Comparison of ENCODE assay signal across 11 mouse cellular contexts in the genomic region with DNA sequence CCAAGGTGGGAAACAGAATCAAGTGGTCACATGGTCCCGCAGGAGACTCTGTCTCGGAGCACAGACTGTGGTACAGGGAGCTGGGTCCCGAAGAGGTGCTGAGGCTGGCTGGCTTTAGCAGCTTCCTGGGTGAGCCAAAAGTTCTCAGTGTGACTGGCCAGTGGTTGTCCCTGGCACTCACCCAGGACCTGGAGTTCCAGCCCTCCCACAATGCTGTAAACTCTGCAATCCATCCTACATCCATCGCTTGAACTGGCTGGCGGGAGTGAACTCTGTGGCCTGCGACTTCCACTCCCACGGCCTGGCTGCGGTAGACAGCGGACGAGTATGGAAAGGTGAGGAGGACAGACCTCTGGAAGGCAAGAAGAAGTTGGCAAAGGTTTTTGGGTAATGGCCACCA. TPM values are rescaled to one million over a fixed set of nuclear protein-coding genes. Genes with fewer than 3 reads are reported as not detected.
DNase-seq lines count a peak whose midpoint lies in the region; ATAC-seq lines count a peak whose summit lies in the region.
"Had no signal": no experiment of that assay in that cellular context is flagged by ENCODE, and none has a peak within 500 bp of the region (broad histone marks: within the 10 kb centered on the region; RNA-seq: fewer than 3 reads in every experiment).

No protein-coding gene starts in this region.

- intact Hi-C loops in gastrocnemius, postnatal 14 days (cut with DNase I; ENCODE audit: low total_unique reads) = no loop called here

- ATAC-seq in forebrain, embryonic 15.5 days (replicated peaks) = no peak
- ATAC-seq in hindbrain, embryonic 11.5 days (ENCODE audit: low FRiP score) = no peak
- ATAC-seq: forebrain, embryonic 16.5 days had no signal

- no peaks in the 10 kb centered on the region for H3K27me3 ChIP-seq in forebrain, embryonic 15.5 days
- no peaks in the 10 kb centered on the region for H3K27me3 ChIP-seq in hindbrain, embryonic 11.5 days (ENCODE audit: control insufficient read depth, insufficient read depth, low read length)
- H3K27me3 ChIP-seq: liver, embryonic 13.5 days; neural tube, embryonic 13.5 days had no signal

- H3K4me1 ChIP-seq in forebrain, embryonic 15.5 days = peaks cover 21% of the 10 kb centered on the region
- H3K4me1 ChIP-seq in hindbrain, embryonic 11.5 days (replicated peaks; ENCODE audit: control insufficient read depth, insufficient read depth, low read length) = 0 out of 2 replicates have a peak, but pooled peaks cover 2% of the 10 kb centered on the region

- DNase-seq in ovary, adult 18-20 months (ENCODE audit: low spot score) = peak; percentile 67
- DNase-seq in ovary, postnatal 10 days (ENCODE audit: low spot score) = no peak
- DNase-seq in gastrocnemius, postnatal 14 days = peak; percentile 76
- DNase-seq in kidney, postnatal 25 days = peak; percentile 61 to 84
- DNase-seq in frontal cortex, postnatal 14 days (ENCODE audit: low spot score in 2 of 2) = no peak
- no peak for DNase-seq in hindbrain, embryonic 11.5 days (ENCODE audit: low spot score)
- DNase-seq: cerebellum, adult 8-10 months; liver, embryonic 13.5 days had no signal

- H3K4me2 ChIP-seq in forebrain, embryonic 15.5 days (replicated peaks) = no peak overlapping the region
- no peak overlapping the region for H3K4me2 ChIP-seq in hindbrain, embryonic 11.5 days (replicated peaks; ENCODE audit: low read depth, low read length)
- H3K4me2 ChIP-seq: liver, embryonic 13.5 days; neural tube, embryonic 13.5 days had no signal

- no peak overlapping the region for H3K27ac ChIP-seq in forebrain, embryonic 15.5 days (replicated peaks)
- H3K27ac ChIP-seq in hindbrain, embryonic 11.5 days (ENCODE audit: low read depth, low read length) = no peak overlapping the region
- H3K27ac ChIP-seq: liver, embryonic 13.5 days; neural tube, embryonic 13.5 days had no signal

- 88% methylated on average over 10 of the region's 10 CpGs for WGBS in forebrain, embryonic 15.5 days
- 88% methylated on average over 10 of the region's 10 CpGs for WGBS in hindbrain, embryonic 11.5 days

- no peak overlapping the region for H3K4me3 ChIP-seq in forebrain, embryonic 15.5 days
- H3K4me3 ChIP-seq in hindbrain, embryonic 11.5 days (ENCODE audit: low read depth, low read length) = no peak overlapping the region
- H3K4me3 ChIP-seq: liver, embryonic 13.5 days; neural tube, embryonic 13.5 days had no signal

- H3K36me3 ChIP-seq in forebrain, embryonic 15.5 days = no peaks in the 10 kb centered on the region
- H3K36me3 ChIP-seq in hindbrain, embryonic 11.5 days (ENCODE audit: control insufficient read depth, insufficient read depth, low read length) = no peaks in the 10 kb centered on the region
- H3K36me3 ChIP-seq: liver, embryonic 13.5 days; neural tube, embryonic 13.5 days had no signal

- no peaks in the 10 kb centered on the region for H3K9me3 ChIP-seq in forebrain, embryonic 15.5 days
- no peaks in the 10 kb centered on the region for H3K9me3 ChIP-seq in hindbrain, embryonic 11.5 days (ENCODE audit: control insufficient read depth, low read length)
- H3K9me3 ChIP-seq: liver, embryonic 13.5 days; neural tube, embryonic 13.5 days had no signal

- H3K9ac ChIP-seq in forebrain, embryonic 15.5 days (replicated peaks) = no peak overlapping the region
- H3K9ac ChIP-seq in hindbrain, embryonic 11.5 days (ENCODE audit: low read depth, low read length) = no peak overlapping the region
- H3K9ac ChIP-seq: liver, embryonic 13.5 days; neural tube, embryonic 13.5 days had no signal

RNA-seq across cellular contexts. Expression of a gene that starts 11.4 kb away (rescaled TPM):
- total RNA-seq in gastrocnemius, postnatal 14 days (2021) = 10 to 100 TPM; 58.1 to 58.7 TPM
- 69.4 and 76.8 TPM in 2 replicates for polyA plus RNA-seq in forebrain, embryonic 15.5 days (2015; fragmentation: Nextera tagmentation; extraction: Ambion mirVana)
- 36.7 and 36.9 TPM in 2 replicates for polyA plus RNA-seq in hindbrain, embryonic 11.5 days (2014; fragmentation: Nextera tagmentation; extraction: Ambion mirVana)

Comparison
In these comparisons a context has a peak if more than half of its experiments do, and no peak if none do; other contexts are left out.
1. DNase-seq: peak in ovary, adult 18-20 months (single experiment), gastrocnemius, postnatal 14 days (single experiment) and kidney, postnatal 25 days (2 of 2); none in ovary, postnatal 10 days (single experiment), frontal cortex, postnatal 14 days (0 of 2) and hindbrain, embryonic 11.5 days (single experiment).